Mouse (Mus musculus) hindbrain, postnatal 0 days (tissue): Measurements from ENCODE around the gene Mettl8. TPM values are rescaled to one million over a fixed set of nuclear protein-coding genes. Genes with fewer than 3 reads are reported as not detected.

ENCODE experiments used
- ATAC-seq: fragments of 200-750 bp; cut with Nextera tagmentation; 2 replicates; pipeline ENCODE4 v1.8.0; 2017; ENCODE audit warnings: mild to moderate bottlenecking, moderate TSS enrichment, moderate library complexity
- DNase-seq: peaks from one replicate; pipeline ENCODE4 v3.0.0-alpha.2; 2015; ENCODE audit warnings: low spot score
- H3K27ac ChIP-seq: fragments of 300-500 bp; sonication (generic); 2 replicates; pipeline ENCODE4 v1.5.1; 2014; ENCODE audit warnings: mild to moderate bottlenecking
- H3K27me3 ChIP-seq: fragments of 300-500 bp; sonication (generic); 2 replicates; pipeline ENCODE4 v1.6.1; 2014; ENCODE audit warnings: low read length, mixed read lengths; ENCODE audit not compliant: insufficient read depth
- H3K36me3 ChIP-seq: fragments of 300-500 bp; sonication (generic); 2 replicates; pipeline ENCODE4 v1.6.1; 2014; ENCODE audit warnings: low read length, mixed read lengths; ENCODE audit not compliant: insufficient read depth
- H3K4me1 ChIP-seq: fragments of 300-500 bp; sonication (generic); 2 replicates; pipeline ENCODE4 v1.6.1; 2014; ENCODE audit warnings: antibody characterized with exemption, low read length, mixed read lengths; ENCODE audit not compliant: insufficient read depth
- H3K4me2 ChIP-seq: fragments of 300-500 bp; sonication (generic); 2 replicates; pipeline ENCODE4 v1.6.1; 2014; ENCODE audit warnings: low read depth, mild to moderate bottlenecking, low read length, moderate library complexity, mixed read lengths
- H3K4me3 ChIP-seq: fragments of 300-500 bp; sonication (generic); 2 replicates; pipeline ENCODE4 v1.5.1; 2014; ENCODE audit warnings: low read length
- H3K9ac ChIP-seq: fragments of 300-500 bp; sonication (generic); replicated peaks from 2 replicates; pipeline ENCODE4 v1.6.1; 2014; ENCODE audit warnings: mild to moderate bottlenecking, low read length, moderate library complexity, mixed read lengths
- H3K9me3 ChIP-seq: fragments of 300-500 bp; sonication (generic); 2 replicates; pipeline ENCODE4 v1.6.1; 2016; ENCODE audit warnings: low read length, mixed read lengths
- CTCF ChIP-seq: IDR thresholded peaks from 2 replicates; pipeline ENCODE4 v1.5.1; 2016; ENCODE audit warnings: antibody characterized with exemption, control low read depth, low read depth
- WGBS: fragments of 180-500 bp; shearing (Covaris S2); extraction: QIAGEN DNeasy Blood & Tissue Kit; methylation state at CpG from one replicate; pipeline ENCODE4 v1.1.7; 2014; 5-methylcytosine and 5-hydroxymethylcytosine counted together
- polyA plus RNA-seq: library from polyadenylated mRNA; unstranded; fragments of >200 nt; fragmentation: Nextera tagmentation; extraction: Ambion mirVana; gene quantifications from 2 replicates; pipeline ENCODE4 v1.2.1, GENCODE M21; 2015
- total RNA-seq: library from RNA; depleted of rRNA; stranded (reverse); fragments of >200 nt; gene quantifications from 2 replicates; pipeline ENCODE4 v1.2.3, GENCODE M21; 2014

Gene Mettl8
- total and polyA plus RNA-seq, 2 experiments from 2014 or later: 7.9 to 8.1 TPM

DNA sequence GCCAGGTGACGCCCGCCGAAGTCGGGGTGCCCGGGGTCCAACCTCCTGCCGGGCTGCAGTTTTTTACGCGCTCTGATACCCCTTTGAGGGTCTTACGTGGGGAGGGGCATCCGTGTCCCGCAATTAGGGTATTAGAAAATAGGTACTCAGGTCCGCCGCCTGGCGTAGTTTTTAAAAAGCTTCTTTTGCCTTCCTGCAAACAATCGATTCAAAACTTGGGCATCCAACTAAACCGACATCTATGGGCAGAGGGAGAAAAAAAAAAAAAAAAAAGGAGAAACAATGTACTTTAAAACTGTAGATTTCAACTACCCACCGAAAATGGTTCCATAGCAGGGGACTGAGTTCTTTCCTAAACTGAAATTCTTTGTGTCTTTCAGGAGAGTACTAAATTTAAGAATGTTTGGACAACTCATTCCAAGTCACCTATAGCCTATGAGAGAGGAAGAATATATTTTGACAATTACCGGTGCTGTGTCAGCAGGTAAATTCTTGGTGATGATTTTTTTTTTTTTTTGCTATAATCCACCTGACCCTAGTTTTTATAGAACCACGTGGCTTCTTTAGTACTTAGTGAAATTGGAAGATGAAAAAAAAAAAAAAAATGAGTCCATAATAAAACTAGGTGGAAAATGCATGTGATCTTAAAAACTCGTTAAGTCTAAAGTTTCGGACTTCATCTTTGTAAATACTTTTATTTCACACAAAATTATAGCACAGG, 892 bp upstream of the Mettl8 start:
- DNase-seq: peak; percentile 71
- H3K4me2 ChIP-seq: peak overlapping the region; percentile 97

DNA sequence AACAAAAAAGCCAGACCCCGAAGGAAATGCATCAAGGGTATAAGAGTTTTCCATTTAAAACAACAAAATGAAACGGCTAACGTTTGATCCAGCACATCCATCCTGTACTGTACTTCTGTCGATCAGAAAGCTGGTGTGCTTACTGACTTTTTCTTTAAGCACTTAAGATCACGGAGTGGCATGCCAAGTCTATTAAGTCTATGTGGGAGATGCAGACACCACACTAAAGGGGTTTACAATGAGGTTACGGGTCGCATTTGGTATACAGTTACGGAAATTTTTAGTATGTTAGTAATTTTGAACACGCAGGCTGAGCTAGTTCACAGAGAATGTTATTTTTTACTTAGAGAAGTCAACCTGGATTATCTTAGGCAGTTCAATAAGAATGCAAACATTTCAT, 667 bp downstream of the Mettl8 start:
- no peak overlapping the region for H3K27ac ChIP-seq
- no peak for DNase-seq

More for the DNA sequence above, 892 bp upstream of the Mettl8 start:
- peak overlapping the region; percentile 78 for H3K9ac ChIP-seq
- H3K4me3 ChIP-seq: peak overlapping the region; percentile 68
- no peaks in the 10 kb centered on the region; the same call in 1 of the 2 replicates for H3K36me3 ChIP-seq
- H3K9me3 ChIP-seq: no peaks in the 10 kb centered on the region
- H3K27me3 ChIP-seq: no peaks in the 10 kb centered on the region
- H3K4me1 ChIP-seq: peaks cover 8% of the 10 kb centered on the region; the same call in 1 of the 2 replicates
- H3K27ac ChIP-seq: peak overlapping the region; percentile 92
- WGBS: 14% methylated on average over 21 of the region's 21 CpGs
- no peak for ATAC-seq
- peak; percentile 50; the same call in 1 of the 2 replicates for TF ChIP-seq CTCF

DNA sequence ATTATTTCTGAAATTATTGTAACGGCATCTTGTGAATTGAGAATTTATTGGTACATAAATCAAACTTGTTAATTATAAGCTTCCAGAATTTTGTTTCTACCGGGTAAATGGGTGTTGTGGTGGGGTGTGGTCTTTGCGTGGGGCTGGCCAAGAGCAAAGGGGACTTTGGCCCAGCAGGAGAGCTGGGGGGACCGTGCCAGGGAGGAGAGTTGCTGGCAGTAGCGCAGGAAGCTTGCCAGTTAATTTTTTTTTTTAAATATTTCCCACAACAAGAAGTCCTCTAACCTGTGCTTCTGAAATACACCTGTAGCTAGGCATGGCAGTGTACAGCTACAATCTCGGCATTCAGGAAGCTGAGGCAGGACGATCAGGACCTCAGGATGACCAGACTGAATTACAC, 4.9 kb downstream of the Mettl8 start:
- no peaks in the 10 kb centered on the region for H3K27me3 ChIP-seq
- no peak overlapping the region for H3K4me2 ChIP-seq
- DNase-seq (no peak), ATAC-seq (no peak)
- H3K4me1 ChIP-seq: peaks cover 8% of the 10 kb centered on the region; the same call in 1 of the 2 replicates
- H3K36me3 ChIP-seq: no peaks in the 10 kb centered on the region
- H3K4me3 ChIP-seq: no peak overlapping the region
- TF ChIP-seq CTCF: no peak
- H3K9ac ChIP-seq: no peak overlapping the region
- no peak overlapping the region for H3K27ac ChIP-seq
- 88% methylated on average over 7 of the region's 7 CpGs for WGBS
- no peaks in the 10 kb centered on the region for H3K9me3 ChIP-seq

More for the DNA sequence above, 667 bp downstream of the Mettl8 start:
- Histone ChIP-seq H3K9me3 (no peaks in the 10 kb centered on the region), H3K9ac (peak overlapping the region; percentile 78; the same call in 1 of the 2 replicates), H3K4me2 (peak overlapping the region; percentile 97), H3K36me3 (no peaks in the 10 kb centered on the region), H3K4me1 (peaks cover 8% of the 10 kb centered on the region; the same call in 1 of the 2 replicates), H3K27me3 (no peaks in the 10 kb centered on the region), H3K4me3 (peak overlapping the region; percentile 68)
- WGBS: 31% methylated on average over 9 of the region's 9 CpGs
- TF ChIP-seq CTCF: no peak
- ATAC-seq: no peak

DNA sequence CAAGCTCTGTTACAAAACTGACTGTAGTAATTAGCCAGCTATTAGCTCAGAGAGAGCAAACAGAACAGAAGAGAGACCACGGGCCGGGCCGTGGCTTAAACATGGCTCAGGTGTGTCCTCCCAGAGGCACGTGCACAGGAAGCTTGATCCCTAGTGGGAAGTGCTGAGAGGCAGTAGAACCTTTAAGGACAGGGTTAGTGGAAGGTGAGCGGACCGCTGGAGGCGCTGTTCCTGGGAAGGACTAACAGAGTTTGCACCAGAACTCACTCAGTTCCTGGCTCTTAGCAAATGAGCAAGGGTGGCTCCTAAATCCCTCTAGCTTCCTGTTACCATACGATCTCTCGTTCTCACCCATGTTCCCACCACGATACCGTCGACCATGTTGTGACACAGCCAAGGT, 6.5 kb downstream of the Mettl8 start:
- H3K9ac ChIP-seq: no peak overlapping the region
- no peaks in the 10 kb centered on the region for H3K27me3 ChIP-seq
- DNase-seq: no peak
- no peaks in the 10 kb centered on the region for H3K9me3 ChIP-seq
- no peak overlapping the region for H3K27ac ChIP-seq
- 79% methylated on average over 12 of the region's 12 CpGs for WGBS
- no peak for TF ChIP-seq CTCF
- no peaks in the 10 kb centered on the region for H3K36me3 ChIP-seq
- no peak overlapping the region for H3K4me2 ChIP-seq
- ATAC-seq: no peak
- no peak overlapping the region for H3K4me3 ChIP-seq
- H3K4me1 ChIP-seq: 0 out of 2 replicates have a peak, but pooled peaks cover 2% of the 10 kb centered on the region

DNA sequence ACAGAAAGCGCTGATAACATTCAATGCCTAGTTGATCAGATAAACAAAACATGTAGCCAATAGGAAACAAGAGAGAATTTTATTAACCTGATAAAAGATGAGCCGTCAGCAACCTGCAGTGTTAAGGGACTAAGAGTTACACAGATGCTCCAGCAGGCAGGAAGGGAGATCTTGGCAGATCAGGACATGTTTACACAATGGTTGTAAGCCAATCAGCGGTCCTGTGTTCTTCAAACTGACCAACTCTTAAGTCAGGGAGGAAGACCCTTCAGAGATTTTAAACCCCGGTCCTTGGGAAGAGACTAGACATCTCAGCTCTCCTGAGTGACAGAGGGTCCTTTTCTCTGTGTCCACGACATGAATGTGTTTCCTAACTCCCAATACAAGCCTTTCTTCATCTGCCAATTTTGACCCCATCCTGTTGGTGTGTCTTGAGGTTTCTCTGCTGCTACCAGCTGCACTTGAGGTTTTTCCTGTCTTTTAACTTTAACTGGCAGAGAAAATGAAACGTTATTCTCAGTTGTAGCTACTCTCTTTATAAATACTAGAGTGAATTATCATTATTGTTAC, 8.5 kb downstream of the Mettl8 start:
- no peak for ATAC-seq
- H3K4me1 ChIP-seq: 0 out of 2 replicates have a peak, but pooled peaks cover under 1% of the 10 kb centered on the region
- 76% methylated on average over 6 of the region's 6 CpGs for WGBS

DNA sequence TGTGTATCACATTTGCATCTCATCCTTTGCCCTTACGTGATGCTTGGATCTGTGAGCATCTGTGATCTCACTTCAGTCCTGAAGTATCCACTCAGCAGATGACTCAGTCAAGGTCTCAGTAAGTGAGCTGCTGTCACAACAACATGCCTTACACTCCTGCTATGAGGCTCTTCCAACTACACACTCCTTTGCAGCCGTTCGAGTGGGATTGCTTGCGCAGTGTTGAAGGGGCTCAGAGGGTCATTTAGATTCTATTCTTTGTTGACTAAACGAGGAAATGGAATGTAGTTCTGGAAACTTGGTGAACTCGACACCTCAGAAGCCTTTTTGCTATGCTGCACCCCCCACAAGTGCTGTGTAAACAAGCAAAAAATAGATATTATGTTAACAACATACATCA, 9.2 kb downstream of the Mettl8 start:
- no peak for TF ChIP-seq CTCF
- Histone ChIP-seq H3K9me3 (no peaks in the 10 kb centered on the region), H3K36me3 (no peaks in the 10 kb centered on the region), H3K4me2 (no peak overlapping the region), H3K27ac (no peak overlapping the region), H3K4me3 (no peak overlapping the region), H3K27me3 (no peaks in the 10 kb centered on the region), H3K9ac (no peak overlapping the region), H3K4me1 (no peaks in the 10 kb centered on the region)
- WGBS: 79% methylated on average over 6 of the region's 6 CpGs
- ATAC-seq (no peak), DNase-seq (no peak)

More for the DNA sequence above, 8.5 kb downstream of the Mettl8 start:
- Histone ChIP-seq H3K27me3 (no peaks in the 10 kb centered on the region), H3K9me3 (no peaks in the 10 kb centered on the region), H3K4me2 (no peak overlapping the region), H3K27ac (no peak overlapping the region), H3K9ac (no peak overlapping the region), H3K4me3 (no peak overlapping the region), H3K36me3 (no peaks in the 10 kb centered on the region)
- TF ChIP-seq CTCF: no peak
- no peak for DNase-seq
